9 mouse cellular contexts compared by ENCODE assay signal in the genomic region with DNA sequence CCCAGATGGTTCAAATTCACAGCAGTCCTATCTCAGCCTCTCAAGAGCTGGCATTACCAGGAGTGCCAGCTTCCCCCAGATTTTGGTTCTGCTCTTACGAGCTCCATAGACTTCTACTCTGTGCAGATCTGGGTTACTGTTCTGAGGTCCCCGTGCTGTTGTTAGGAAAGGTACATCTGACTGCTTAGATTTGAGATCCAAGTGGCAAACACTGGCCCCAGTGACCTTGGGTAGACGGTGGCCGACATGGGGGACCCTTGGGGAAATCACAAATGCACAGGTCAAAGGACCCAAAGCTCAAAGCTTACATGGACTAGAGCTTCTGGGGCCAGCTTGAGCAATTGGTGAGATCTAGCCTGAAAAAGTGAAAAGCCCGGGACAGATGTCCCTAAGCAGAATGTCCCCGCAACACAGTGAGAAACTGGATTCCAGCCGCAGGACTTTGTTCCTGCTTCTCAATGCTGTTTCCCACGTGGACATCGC. TPM values are rescaled to one million over a fixed set of nuclear protein-coding genes. Genes with fewer than 3 reads are reported as not detected.
DNase-seq lines count a peak whose midpoint lies in the region; ATAC-seq and TF ChIP-seq lines count a peak whose summit lies in the region.
"Had no signal": no experiment of that assay in that cellular context is flagged by ENCODE, and none has a peak within 500 bp of the region (broad histone marks: within the 10 kb centered on the region; RNA-seq: fewer than 3 reads in every experiment).

No protein-coding gene starts in this region.

- H3K36me3 ChIP-seq in forebrain, embryonic 10.5 days (replicated peaks): peaks cover 84% of the 10 kb centered on the region
- peaks cover 3% of the 10 kb centered on the region; the same call in 1 of the 2 replicates for H3K36me3 ChIP-seq in forebrain, embryonic 11.5 days (ENCODE audit: control insufficient read depth, insufficient read depth, low read length)
- peaks cover 31% of the 10 kb centered on the region for H3K36me3 ChIP-seq in forebrain, embryonic 15.5 days
- H3K36me3 ChIP-seq in liver, embryonic 14.5 days (replicated peaks; ENCODE audit: control insufficient read depth, insufficient read depth, low read depth): peaks cover 20% of the 10 kb centered on the region

- WGBS in forebrain, embryonic 10.5 days: 71% methylated on average over 9 of the region's 9 CpGs
- WGBS in forebrain, embryonic 11.5 days: 70% methylated on average over 9 of the region's 9 CpGs
- WGBS in forebrain, embryonic 15.5 days: 59% methylated on average over 9 of the region's 9 CpGs
- 55% methylated on average over 9 of the region's 9 CpGs for WGBS in liver, embryonic 14.5 days (ENCODE audit: insufficient replicate concordance)

- H3K4me1 ChIP-seq in forebrain, embryonic 10.5 days: peaks cover 48% of the 10 kb centered on the region
- peaks cover 10% of the 10 kb centered on the region; the same call in 1 of the 2 replicates for H3K4me1 ChIP-seq in forebrain, embryonic 11.5 days (replicated peaks; ENCODE audit: control insufficient read depth, insufficient read depth, low read length)
- H3K4me1 ChIP-seq in forebrain, embryonic 15.5 days: peaks cover 32% of the 10 kb centered on the region
- peaks cover 32% of the 10 kb centered on the region in 2 experiments for H3K4me1 ChIP-seq in liver, embryonic 14.5 days (replicated peaks; ENCODE audit: control insufficient read depth in 2 of 2, insufficient read depth in 2 of 2, low read length in 1 of 2)

- H3K4me2 ChIP-seq in forebrain, embryonic 11.5 days (ENCODE audit: low read depth, low read length, severe bottlenecking): no peak overlapping the region
- H3K4me2 ChIP-seq in forebrain, embryonic 15.5 days (replicated peaks): peak overlapping the region; percentile 63
- peak overlapping the region; percentile 96 for H3K4me2 ChIP-seq in liver, embryonic 14.5 days (ENCODE audit: low read depth)

- H3K4me3 ChIP-seq in forebrain, embryonic 10.5 days: peak overlapping the region; percentile 87
- no peak overlapping the region for H3K4me3 ChIP-seq in forebrain, embryonic 11.5 days (ENCODE audit: low read depth, low read length)
- H3K4me3 ChIP-seq in forebrain, embryonic 15.5 days: peak overlapping the region; percentile 93; the same call in 1 of the 2 replicates
- peak overlapping the region; percentile 22 to 100; a peak in 3 of 4 replicates for H3K4me3 ChIP-seq in liver, embryonic 14.5 days (ENCODE audit: insufficient read depth in 1 of 2, low read depth in 2 of 2, low read length in 2 of 2)

- ATAC-seq in forebrain, embryonic 11.5 days (replicated peaks; ENCODE audit: low FRiP score): no peak
- no peak for ATAC-seq in forebrain, embryonic 15.5 days (replicated peaks)
- ATAC-seq in liver, embryonic 14.5 days (ENCODE audit: insufficient read depth): no peak
- ATAC-seq in monocyte, adult 5-6 weeks (replicated peaks; ENCODE audit: insufficient number of reproducible peaks, low FRiP score, low TSS enrichment, poor library complexity, severe bottlenecking): no peak

- H3K27me3 ChIP-seq in forebrain, embryonic 10.5 days (ENCODE audit: poor library complexity, severe bottlenecking): no peaks in the 10 kb centered on the region
- no peaks in the 10 kb centered on the region for H3K27me3 ChIP-seq in forebrain, embryonic 11.5 days (ENCODE audit: control insufficient read depth, insufficient read depth, low read length)
- no peaks in the 10 kb centered on the region for H3K27me3 ChIP-seq in forebrain, embryonic 15.5 days
- no peaks in the 10 kb centered on the region for H3K27me3 ChIP-seq in liver, embryonic 14.5 days (ENCODE audit: control insufficient read depth, insufficient read depth, low read length)

- no peak for DNase-seq in forebrain, embryonic 10.5 days (ENCODE audit: extremely low spot score, low spot score)
- DNase-seq in forebrain, embryonic 11.5 days (ENCODE audit: low spot score): no peak
- DNase-seq in 3T3-L1 (ENCODE audit: low read depth, low spot score): peak; percentile 51
- DNase-seq in liver, embryonic 14.5 days (ENCODE audit: low read depth in 3 of 3, low spot score in 3 of 3): no peak
- DNase-seq in urinary bladder, adult 18-20 months (ENCODE audit: low spot score in 2 of 2): no peak
- no peak for DNase-seq in urinary bladder, postnatal 10 days (ENCODE audit: low spot score)

- peak overlapping the region; percentile 16; the same call in 1 of the 2 replicates for H3K27ac ChIP-seq in forebrain, embryonic 10.5 days
- no peak overlapping the region for H3K27ac ChIP-seq in forebrain, embryonic 11.5 days (ENCODE audit: low read depth, low read length)
- H3K27ac ChIP-seq in forebrain, embryonic 15.5 days (replicated peaks): peak overlapping the region; percentile 96
- peak overlapping the region; percentile 65 for H3K27ac ChIP-seq in liver, embryonic 14.5 days

- no peaks in the 10 kb centered on the region for H3K9me3 ChIP-seq in forebrain, embryonic 10.5 days
- H3K9me3 ChIP-seq in forebrain, embryonic 11.5 days (ENCODE audit: control insufficient read depth, low read length): no peaks in the 10 kb centered on the region
- H3K9me3 ChIP-seq in forebrain, embryonic 15.5 days: no peaks in the 10 kb centered on the region
- H3K9me3 ChIP-seq in liver, embryonic 14.5 days (ENCODE audit: control insufficient read depth, low read length): no peaks in the 10 kb centered on the region

- no peak for TF ChIP-seq CTCF in liver, embryonic 14.5 days (IDR thresholded peaks at IDR 0.05; ENCODE audit: low read depth)

- no peak overlapping the region for H3K9ac ChIP-seq in forebrain, embryonic 11.5 days (ENCODE audit: low read length)
- peak overlapping the region; percentile 93; the same call in 1 of the 2 replicates for H3K9ac ChIP-seq in forebrain, embryonic 15.5 days (replicated peaks)
- H3K9ac ChIP-seq in liver, embryonic 14.5 days (replicated peaks): no peak overlapping the region

- TF ChIP-seq EP300 in liver, embryonic 14.5 days (IDR thresholded peaks at IDR 0.05; ENCODE audit: low read depth): no peak

RNA-seq across cellular contexts. Expression of a gene that starts 2.9 kb away (rescaled TPM):
- 5,105 and 5,277 TPM in 2 replicates for polyA plus RNA-seq in forebrain, embryonic 10.5 days (2016; fragmentation: Nextera tagmentation; extraction: Ambion mirVana)
- 4,947 and 5,145 TPM in 2 replicates for polyA plus RNA-seq in forebrain, embryonic 11.5 days (2014; fragmentation: Nextera tagmentation; extraction: Ambion mirVana)
- polyA plus RNA-seq in forebrain, embryonic 15.5 days (2015; fragmentation: Nextera tagmentation; extraction: Ambion mirVana): 6,132 and 6,335 TPM in 2 replicates
- 1,846 and 1,956 TPM in 2 replicates for polyA plus RNA-seq in liver, embryonic 14.5 days (2012; rRNA removed)
- 4,811 and 5,161 TPM in 2 replicates for polyA plus RNA-seq in liver, embryonic 14.5 days (2014; fragmentation: Nextera tagmentation; extraction: Ambion mirVana)
- 1,006 to 1,190 TPM (median 1,165 TPM) in 3 replicates for total RNA-seq in monocyte, adult 5-6 weeks (2017)

RNA-seq across cellular contexts. Expression of a gene that starts 9.9 kb away (rescaled TPM):
- polyA plus RNA-seq in forebrain, embryonic 10.5 days (2016; fragmentation: Nextera tagmentation; extraction: Ambion mirVana): 247 and 254 TPM in 2 replicates
- 192 and 202 TPM in 2 replicates for polyA plus RNA-seq in forebrain, embryonic 11.5 days (2014; fragmentation: Nextera tagmentation; extraction: Ambion mirVana)
- polyA plus RNA-seq in forebrain, embryonic 15.5 days (2015; fragmentation: Nextera tagmentation; extraction: Ambion mirVana): 288 and 289 TPM in 2 replicates
- polyA plus RNA-seq in liver, embryonic 14.5 days (2012; rRNA removed): 57.9 and 68.5 TPM in 2 replicates
- 49.7 and 62.4 TPM in 2 replicates for polyA plus RNA-seq in liver, embryonic 14.5 days (2014; fragmentation: Nextera tagmentation; extraction: Ambion mirVana)
- 36.4 to 55.8 TPM (median 38.5 TPM) in 3 replicates for total RNA-seq in monocyte, adult 5-6 weeks (2017)

RNA-seq across cellular contexts. Expression of a gene that starts 18.9 kb away (rescaled TPM):
- 235 and 237 TPM in 2 replicates for polyA plus RNA-seq in forebrain, embryonic 10.5 days (2016; fragmentation: Nextera tagmentation; extraction: Ambion mirVana)
- 175 and 183 TPM in 2 replicates for polyA plus RNA-seq in forebrain, embryonic 11.5 days (2014; fragmentation: Nextera tagmentation; extraction: Ambion mirVana)
- polyA plus RNA-seq in forebrain, embryonic 15.5 days (2015; fragmentation: Nextera tagmentation; extraction: Ambion mirVana): 142 and 144 TPM in 2 replicates
- 65.7 and 69.5 TPM in 2 replicates for polyA plus RNA-seq in liver, embryonic 14.5 days (2012; rRNA removed)
- polyA plus RNA-seq in liver, embryonic 14.5 days (2014; fragmentation: Nextera tagmentation; extraction: Ambion mirVana): 67.5 and 82.7 TPM in 2 replicates
- total RNA-seq in monocyte, adult 5-6 weeks (2017): 18.0 to 33.4 TPM (median 23.3 TPM) in 3 replicates

RNA-seq across cellular contexts. Expression of a gene that starts 22.1 kb away (rescaled TPM):
- polyA plus RNA-seq in forebrain, embryonic 10.5 days (2016; fragmentation: Nextera tagmentation; extraction: Ambion mirVana): 39.0 and 41.6 TPM in 2 replicates
- 37.0 and 37.6 TPM in 2 replicates for polyA plus RNA-seq in forebrain, embryonic 11.5 days (2014; fragmentation: Nextera tagmentation; extraction: Ambion mirVana)
- 19.4 and 19.6 TPM in 2 replicates for polyA plus RNA-seq in forebrain, embryonic 15.5 days (2015; fragmentation: Nextera tagmentation; extraction: Ambion mirVana)
- 3.2 and 3.6 TPM in 2 replicates for polyA plus RNA-seq in liver, embryonic 14.5 days (2012; rRNA removed)
- 2.8 and 3.1 TPM in 2 replicates for polyA plus RNA-seq in liver, embryonic 14.5 days (2014; fragmentation: Nextera tagmentation; extraction: Ambion mirVana)
- 3.6 to 4.9 TPM (median 3.9 TPM) in 3 replicates for total RNA-seq in monocyte, adult 5-6 weeks (2017)

RNA-seq across cellular contexts. Expression of a gene that starts 24.9 kb away (rescaled TPM):
- 0.12 and 0.20 TPM in 2 replicates for polyA plus RNA-seq in forebrain, embryonic 10.5 days (2016; fragmentation: Nextera tagmentation; extraction: Ambion mirVana)
- 0.13 and 0.29 TPM in 2 replicates for polyA plus RNA-seq in forebrain, embryonic 11.5 days (2014; fragmentation: Nextera tagmentation; extraction: Ambion mirVana)
- 0.14 and 0.18 TPM in 2 replicates for polyA plus RNA-seq in forebrain, embryonic 15.5 days (2015; fragmentation: Nextera tagmentation; extraction: Ambion mirVana)
- 0.06 and 0.13 TPM in 2 replicates for polyA plus RNA-seq in liver, embryonic 14.5 days (2012; rRNA removed)
- 0.47 and 0.57 TPM in 2 replicates for polyA plus RNA-seq in liver, embryonic 14.5 days (2014; fragmentation: Nextera tagmentation; extraction: Ambion mirVana)
- 3.2 TPM in 1 of 3 replicates, not detected in the others for total RNA-seq in monocyte, adult 5-6 weeks (2017)
- total RNA-seq: common myeloid progenitor, adult 5-6 weeks had no signal
